Mouse (Mus musculus) heart, embryonic 11.5 days (tissue): ENCODE measurements around the gene Ltb. TPM values are rescaled to one million over a fixed set of nuclear protein-coding genes. Genes with fewer than 3 reads are reported as not detected.

ENCODE experiments used
- ATAC-seq: fragments of 200-750 bp; cut with Nextera tagmentation; replicated peaks from 2 replicates; pipeline ENCODE4 v1.8.0; 2017; ENCODE audit warnings: moderate library complexity; ENCODE audit not compliant: insufficient number of reproducible peaks, low FRiP score, low TSS enrichment
- H3K27ac ChIP-seq: fragments of 300-500 bp; sonication (generic); 2 replicates; pipeline ENCODE4 v1.5.1; 2014; ENCODE audit warnings: mild to moderate bottlenecking, low read depth, low read length
- H3K27me3 ChIP-seq: fragments of 300-500 bp; sonication (generic); 2 replicates; pipeline ENCODE4 v1.6.1; 2014; ENCODE audit warnings: mild to moderate bottlenecking, low read length, mixed read lengths; ENCODE audit not compliant: control insufficient read depth, insufficient read depth
- H3K36me3 ChIP-seq: fragments of 300-500 bp; sonication (generic); 2 replicates; pipeline ENCODE4 v1.6.1; 2014; ENCODE audit warnings: mild to moderate bottlenecking, low read length, moderate library complexity, mixed read lengths; ENCODE audit not compliant: control insufficient read depth, insufficient read depth
- H3K4me1 ChIP-seq: fragments of 300-500 bp; sonication (generic); 2 replicates; pipeline ENCODE4 v1.6.1; 2014; ENCODE audit warnings: low read length; ENCODE audit not compliant: control insufficient read depth, insufficient read depth
- H3K4me2 ChIP-seq: fragments of 300-500 bp; sonication (generic); 2 replicates; pipeline ENCODE4 v1.6.1; 2014; ENCODE audit warnings: mild to moderate bottlenecking, moderate library complexity
- H3K4me3 ChIP-seq: fragments of 300-500 bp; sonication (generic); 2 replicates; pipeline ENCODE4 v1.5.1; 2014; ENCODE audit warnings: low read depth, low read length
- H3K9ac ChIP-seq: fragments of 300-500 bp; sonication (generic); 2 replicates; pipeline ENCODE4 v1.6.1; 2014; ENCODE audit warnings: mild to moderate bottlenecking, low read depth, low read length, moderate library complexity
- H3K9me3 ChIP-seq: fragments of 300-500 bp; sonication (generic); replicated peaks from 2 replicates; pipeline ENCODE4 v1.6.1; 2016; ENCODE audit warnings: low read length; ENCODE audit not compliant: control insufficient read depth
- WGBS: fragments of 180-500 bp; shearing (Covaris S2); extraction: QIAGEN DNeasy Blood & Tissue Kit; methylation state at CpG from one replicate; pipeline ENCODE4 v1.1.7; 2014; ENCODE audit not compliant: insufficient replicate concordance; 5-methylcytosine and 5-hydroxymethylcytosine counted together
- polyA plus RNA-seq: library from polyadenylated mRNA; unstranded; fragments of >200 nt; fragmentation: Nextera tagmentation; extraction: Ambion mirVana; gene quantifications from 2 replicates; pipeline ENCODE4 v1.2.1, GENCODE M21; 2014

Gene Ltb
- polyA plus RNA-seq, 1 experiment from 2014 or later: 0.42 TPM

DNA sequence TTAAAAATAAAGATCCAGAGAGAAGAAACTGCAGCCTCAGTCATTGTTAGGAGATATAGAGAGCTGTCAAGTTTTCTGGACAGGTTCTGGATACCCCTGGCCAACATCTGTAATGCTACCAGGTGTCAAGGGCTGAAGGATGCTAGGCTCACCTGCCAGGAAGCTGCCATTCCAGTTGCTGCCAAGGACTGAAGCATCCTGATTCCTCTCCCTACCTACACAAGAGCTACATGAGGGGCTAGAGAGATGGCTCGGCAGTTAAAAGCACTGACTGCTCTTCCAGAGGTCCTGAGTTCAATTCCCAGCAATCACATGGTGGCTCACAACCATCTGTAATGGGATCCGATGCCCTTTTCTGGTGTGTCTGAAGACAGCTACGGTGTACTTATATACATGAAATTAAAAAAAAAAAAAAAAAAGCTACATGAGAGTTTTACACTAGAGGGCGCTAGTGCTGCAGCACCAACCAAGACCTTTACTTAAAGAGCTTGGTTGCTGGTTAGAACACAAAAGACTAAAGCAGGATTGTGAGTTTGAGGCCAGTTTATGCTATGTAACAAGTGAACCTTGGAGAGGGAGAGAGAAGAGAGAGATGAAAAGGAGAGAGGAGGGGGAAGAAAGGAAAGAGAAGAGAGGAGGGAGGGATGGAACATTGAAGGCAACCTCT is 25.6 kb upstream of the Ltb start:
- no peak overlapping the region for H3K4me2 ChIP-seq
- H3K9me3 ChIP-seq: no peaks in the 10 kb centered on the region
- WGBS: 17% methylated on average over 4 of the region's 4 CpGs
- 0 out of 2 replicates have a peak, but pooled peaks cover 3% of the 10 kb centered on the region for H3K27me3 ChIP-seq
- no peak overlapping the region for H3K4me3 ChIP-seq
- H3K27ac ChIP-seq: no peak overlapping the region
- H3K4me1 ChIP-seq: peaks cover 3% of the 10 kb centered on the region
- no peak for ATAC-seq
- H3K9ac ChIP-seq: no peak overlapping the region
- no peaks in the 10 kb centered on the region for H3K36me3 ChIP-seq

GRCm38 (mm10) chr17:35172445-35173234 is 21.6 kb upstream of the Ltb start:
- H3K27me3 ChIP-seq: 0 out of 2 replicates have a peak, but pooled peaks cover 3% of the 10 kb centered on the region
- H3K9me3 ChIP-seq: no peaks in the 10 kb centered on the region
- H3K4me2 ChIP-seq: no peak overlapping the region
- no peak overlapping the region for H3K4me3 ChIP-seq
- no peak for ATAC-seq
- 59% methylated on average over 11 of the region's 11 CpGs for WGBS
- H3K36me3 ChIP-seq: no peaks in the 10 kb centered on the region
- H3K4me1 ChIP-seq: no peaks in the 10 kb centered on the region
- H3K27ac ChIP-seq: no peak overlapping the region
- H3K9ac ChIP-seq: no peak overlapping the region

GRCm38 (mm10) chr17:35173329-35173728 is 20.9 kb upstream of the Ltb start:
- no peak overlapping the region for H3K27ac ChIP-seq
- 61% methylated on average over 3 of the region's 3 CpGs for WGBS

DNA sequence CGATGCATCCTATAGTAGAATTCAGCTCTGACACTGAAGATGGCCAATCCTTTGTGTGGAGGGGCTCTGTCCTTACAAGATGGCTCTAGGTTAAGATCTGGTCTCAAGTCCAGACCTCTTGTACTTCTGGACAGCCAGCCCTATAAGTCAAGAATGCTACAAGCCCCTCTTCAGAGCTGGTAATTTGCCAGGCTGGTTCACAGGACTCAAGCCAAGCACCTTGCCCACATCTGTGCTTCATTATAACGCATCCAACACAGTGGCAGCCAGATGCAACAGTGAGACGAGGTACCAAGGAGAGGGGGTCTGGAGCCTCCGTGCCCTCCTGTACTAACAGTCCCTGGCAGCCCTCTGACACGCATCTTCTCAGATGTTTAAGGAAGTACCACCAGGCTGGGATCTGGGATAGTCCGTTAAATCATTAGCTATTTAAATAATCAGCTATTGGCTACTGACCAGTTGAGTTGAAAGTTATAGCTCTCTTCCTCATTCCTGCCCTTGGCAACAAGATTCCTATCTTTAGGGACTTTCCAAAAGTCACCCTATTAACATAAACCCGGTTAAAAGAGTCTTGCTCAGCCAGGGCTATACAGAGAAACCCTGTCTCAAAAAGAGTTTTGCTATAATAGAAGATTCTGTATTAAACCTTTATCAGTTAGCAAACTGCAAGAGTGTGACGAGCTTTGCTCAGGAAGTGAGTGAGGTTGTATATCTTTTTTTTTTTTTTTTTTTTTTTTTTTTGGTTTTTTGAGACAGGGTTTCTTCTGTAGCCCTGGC is 19.9 kb upstream of the Ltb start:
- Histone ChIP-seq H3K9ac (no peak overlapping the region), H3K27ac (no peak overlapping the region)

More at GRCm38 (mm10) chr17:35173329-35173728, 20.9 kb upstream of the Ltb start:
- H3K36me3 ChIP-seq: no peaks in the 10 kb centered on the region
- H3K9ac ChIP-seq: no peak overlapping the region
- H3K27me3 ChIP-seq: 0 out of 2 replicates have a peak, but pooled peaks cover 3% of the 10 kb centered on the region
- no peak overlapping the region for H3K4me3 ChIP-seq
- no peaks in the 10 kb centered on the region for H3K4me1 ChIP-seq
- H3K4me2 ChIP-seq: no peak overlapping the region
- H3K9me3 ChIP-seq: no peaks in the 10 kb centered on the region
- no peak for ATAC-seq

GRCm38 (mm10) chr17:35175382-35175781 is 18.9 kb upstream of the Ltb start:
- Histone ChIP-seq H3K4me3 (no peak overlapping the region), H3K27ac (no peak overlapping the region), H3K36me3 (no peaks in the 10 kb centered on the region), H3K9ac (no peak overlapping the region), H3K27me3 (0 out of 2 replicates have a peak, but pooled peaks cover 3% of the 10 kb centered on the region), H3K9me3 (no peaks in the 10 kb centered on the region), H3K4me2 (no peak overlapping the region), H3K4me1 (no peaks in the 10 kb centered on the region)
- no peak for ATAC-seq
- WGBS: 78% methylated on average over 6 of the region's 6 CpGs

More for the DNA sequence above, 19.9 kb upstream of the Ltb start:
- no peak for ATAC-seq
- Histone ChIP-seq H3K27me3 (0 out of 2 replicates have a peak, but pooled peaks cover 3% of the 10 kb centered on the region), H3K36me3 (no peaks in the 10 kb centered on the region), H3K4me1 (no peaks in the 10 kb centered on the region), H3K4me2 (no peak overlapping the region), H3K4me3 (no peak overlapping the region), H3K9me3 (no peaks in the 10 kb centered on the region)
- WGBS: 67% methylated on average over 8 of the region's 8 CpGs

GRCm38 (mm10) chr17:35175968-35176367 is 18.3 kb upstream of the Ltb start, which contains the start of gene Aif1:
Gene Aif1 (minus strand): TSS chr17:35176068.
- no peak within 1 kb of the TSS for H3K27ac ChIP-seq
- ATAC-seq: no peak
- 0 out of 2 replicates have a peak, but pooled peaks cover 3% of the 10 kb centered on the region for H3K27me3 ChIP-seq
- 62% methylated on average over 2 of the region's 2 CpGs for WGBS
- H3K4me1 ChIP-seq: no peaks in the 10 kb centered on the region
- H3K9me3 ChIP-seq: no peaks in the 10 kb centered on the region
- H3K9ac ChIP-seq: no peak within 1 kb of the TSS
- H3K36me3 ChIP-seq: no peaks in the 10 kb centered on the region
- no peak within 1 kb of the TSS for H3K4me2 ChIP-seq
- H3K4me3 ChIP-seq: no peak within 1 kb of the TSS

- 10% methylated on average over 5 of the region's 5 CpGs for WGBS
Observed at GRCm38 (mm10) chr17:35178528-35178927, 15.7 kb upstream of the Ltb start.

DNA sequence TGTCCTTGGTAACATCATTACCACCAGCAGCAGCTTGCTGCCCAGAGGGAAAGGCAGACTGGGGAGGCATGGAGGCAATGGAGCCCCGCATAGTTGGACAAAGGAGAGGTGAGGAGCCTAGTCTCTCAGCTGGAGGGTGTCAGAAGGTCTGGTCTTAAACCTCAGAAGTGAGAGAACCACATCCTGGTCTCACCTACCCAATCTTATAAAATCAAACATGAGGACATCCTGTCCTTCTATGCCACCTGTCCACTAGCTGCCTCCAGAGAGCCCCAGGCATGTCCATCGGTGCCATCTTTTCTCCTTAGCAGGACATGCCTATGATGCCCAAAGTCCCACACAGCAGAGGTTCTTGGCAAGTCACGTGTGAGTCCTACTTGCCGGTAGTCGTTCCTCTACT is 14.1 kb upstream of the Ltb start:
- H3K27me3 ChIP-seq: no peaks in the 10 kb centered on the region
- no peak for ATAC-seq
- no peak overlapping the region for H3K4me2 ChIP-seq
- 83% methylated on average over 5 of the region's 5 CpGs for WGBS
- 0 out of 2 replicates have a peak overlapping the region, but pooled peaks have one; percentile 28 for H3K9ac ChIP-seq
- H3K4me1 ChIP-seq: no peaks in the 10 kb centered on the region
- H3K9me3 ChIP-seq: no peaks in the 10 kb centered on the region
- no peaks in the 10 kb centered on the region for H3K36me3 ChIP-seq
- no peak overlapping the region for H3K4me3 ChIP-seq
- H3K27ac ChIP-seq: no peak overlapping the region

More at GRCm38 (mm10) chr17:35178528-35178927, 15.7 kb upstream of the Ltb start:
- Histone ChIP-seq H3K9me3 (no peaks in the 10 kb centered on the region), H3K4me1 (no peaks in the 10 kb centered on the region), H3K36me3 (no peaks in the 10 kb centered on the region), H3K9ac (no peak overlapping the region), H3K27me3 (no peaks in the 10 kb centered on the region), H3K4me2 (no peak overlapping the region), H3K4me3 (no peak overlapping the region), H3K27ac (no peak overlapping the region)
- ATAC-seq: 0 out of 2 replicates have a peak, but pooled peaks have one; percentile 22
